Mouse (Mus musculus): ENCODE results near the gene Gm49027. TPM values are rescaled to one million over a fixed set of nuclear protein-coding genes. Genes with fewer than 3 reads are reported as not detected.
"Not testable (repeated sequence)": the region's sequence is repeated elsewhere in the genome, so short reads cannot be mapped to it uniquely, and the experiment has no call there.

The Gm49027 gene
- polyA plus RNA-seq, 1 experiment from 2014 or later: 0.28 TPM

DNA sequence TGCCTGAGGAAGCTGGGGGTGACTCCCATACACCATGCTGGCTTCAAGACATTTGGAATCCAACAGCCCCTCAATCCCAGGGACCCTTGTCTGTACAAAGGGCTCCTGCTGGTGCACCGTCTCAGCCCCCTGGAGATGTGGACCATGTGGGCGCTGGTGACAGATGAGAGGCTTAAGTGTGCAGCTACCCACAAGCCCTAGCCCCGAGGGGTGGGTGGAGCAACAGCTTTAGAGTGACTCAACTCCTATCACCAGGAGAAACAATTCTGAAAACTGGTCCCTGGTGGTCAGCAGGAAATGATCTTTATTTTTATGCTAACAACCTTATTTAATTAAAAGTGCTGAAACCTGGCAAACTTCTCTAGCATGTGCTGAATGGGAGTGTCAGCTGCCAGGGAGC lies 13.9 kb downstream of the Gm49027 start:
- Histone ChIP-seq H3K27me3 (ENCODE audit: control insufficient read depth, insufficient read depth, low read depth, low read length) (peaks cover 37% of the 10 kb centered on the region), H3K4me1 (ENCODE audit: control insufficient read depth, low read depth, low read length) (peaks cover 19% of the 10 kb centered on the region)
- whole genome bisulfite sequencing (ENCODE audit: insufficient replicate concordance): 53% methylated on average over 3 of the region's 3 CpGs
- not testable (repeated sequence) for H3K4me3 ChIP-seq (ENCODE audit: low read depth, low read length); H3K36me3 ChIP-seq (ENCODE audit: control insufficient read depth, insufficient read depth); H3K27ac ChIP-seq (ENCODE audit: low read length); ATAC-seq (ENCODE audit: low read depth); H3K9me3 ChIP-seq (replicated peaks; ENCODE audit: control insufficient read depth, low read length); H3K4me2 ChIP-seq (ENCODE audit: low read depth, low read length); H3K9ac ChIP-seq (ENCODE audit: low read depth, low read length)

DNA sequence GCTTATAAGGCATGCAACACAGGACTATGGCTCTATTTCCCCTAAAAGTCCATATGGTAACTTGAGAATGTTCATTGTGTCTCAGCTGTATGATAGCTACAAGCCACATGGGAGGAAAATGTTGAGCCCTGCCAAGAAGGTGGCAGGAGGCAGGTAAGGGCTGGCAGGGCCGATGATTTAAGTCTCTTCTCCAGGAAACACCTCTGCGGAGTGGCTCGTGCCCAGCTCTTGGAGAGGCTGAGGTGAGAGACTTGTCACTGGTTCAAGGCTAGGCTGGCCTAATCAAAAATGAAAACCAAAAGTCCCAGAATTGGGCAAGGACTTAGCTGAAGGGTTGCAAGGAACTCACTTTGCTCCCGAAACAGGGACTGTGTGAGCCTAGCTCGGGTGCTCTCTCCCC lies 15.1 kb downstream of the Gm49027 start, which contains the start of gene B3gnt4:
Gene B3gnt4 (plus strand): TSS at position 301 of the 400 bp plus-strand sequence.
- WGBS (ENCODE audit: insufficient replicate concordance): 84% methylated on average over 5 of the region's 5 CpGs
- Histone ChIP-seq H3K9me3 (replicated peaks; ENCODE audit: control insufficient read depth, low read length) (no peaks in the 10 kb centered on the region), H3K9ac (ENCODE audit: low read depth, low read length) (no peak within 1 kb of the TSS), H3K4me1 (ENCODE audit: control insufficient read depth, low read depth, low read length) (peaks cover 19% of the 10 kb centered on the region), H3K4me3 (ENCODE audit: low read depth, low read length) (no peak within 1 kb of the TSS), H3K27ac (ENCODE audit: low read length) (no peak within 1 kb of the TSS), H3K4me2 (ENCODE audit: low read depth, low read length) (no peak within 1 kb of the TSS), H3K27me3 (ENCODE audit: control insufficient read depth, insufficient read depth, low read depth, low read length) (peaks cover 42% of the 10 kb centered on the region), H3K36me3 (ENCODE audit: control insufficient read depth, insufficient read depth) (no peaks in the 10 kb centered on the region)
- no peak for ATAC-seq (ENCODE audit: low read depth)

GRCm38 (mm10) chr5:123508921-123509320 lies 16.4 kb downstream of the Gm49027 start:
- no peak overlapping the region for H3K9ac ChIP-seq (ENCODE audit: low read depth, low read length)
- no peak overlapping the region for H3K27ac ChIP-seq (ENCODE audit: low read length)
- H3K4me3 ChIP-seq (ENCODE audit: low read depth, low read length): peak overlapping the region; percentile 62
- no peaks in the 10 kb centered on the region for H3K9me3 ChIP-seq (replicated peaks; ENCODE audit: control insufficient read depth, low read length)
- H3K27me3 ChIP-seq (ENCODE audit: control insufficient read depth, insufficient read depth, low read depth, low read length): peaks cover 47% of the 10 kb centered on the region
- ATAC-seq (ENCODE audit: low read depth): no peak
- WGBS (ENCODE audit: insufficient replicate concordance): 11% methylated on average over 12 of the region's 12 CpGs
- H3K4me1 ChIP-seq (ENCODE audit: control insufficient read depth, low read depth, low read length): peaks cover 19% of the 10 kb centered on the region
- no peaks in the 10 kb centered on the region for H3K36me3 ChIP-seq (ENCODE audit: control insufficient read depth, insufficient read depth)
- peak overlapping the region; percentile 88 for H3K4me2 ChIP-seq (ENCODE audit: low read depth, low read length)

- Histone ChIP-seq H3K27me3 (ENCODE audit: control insufficient read depth, insufficient read depth, low read depth, low read length) (peaks cover 47% of the 10 kb centered on the region), H3K9me3 (replicated peaks; ENCODE audit: control insufficient read depth, low read length) (no peaks in the 10 kb centered on the region), H3K4me1 (ENCODE audit: control insufficient read depth, low read depth, low read length) (peaks cover 19% of the 10 kb centered on the region), H3K4me3 (ENCODE audit: low read depth, low read length) (peak overlapping the region; percentile 62), H3K36me3 (ENCODE audit: control insufficient read depth, insufficient read depth) (no peaks in the 10 kb centered on the region), H3K9ac (ENCODE audit: low read depth, low read length) (0 out of 2 replicates have a peak overlapping the region, but pooled peaks have one; percentile 17), H3K4me2 (ENCODE audit: low read depth, low read length) (peak overlapping the region; percentile 88), H3K27ac (ENCODE audit: low read length) (no peak overlapping the region)
- ATAC-seq (ENCODE audit: low read depth): peak; percentile 81
- under 1% methylated on average over 59 of the region's 59 CpGs for WGBS (ENCODE audit: insufficient replicate concordance)
These were observed 17.2 kb downstream of the Gm49027 start for GRCm38 (mm10) chr5:123507936-123508723.

DNA sequence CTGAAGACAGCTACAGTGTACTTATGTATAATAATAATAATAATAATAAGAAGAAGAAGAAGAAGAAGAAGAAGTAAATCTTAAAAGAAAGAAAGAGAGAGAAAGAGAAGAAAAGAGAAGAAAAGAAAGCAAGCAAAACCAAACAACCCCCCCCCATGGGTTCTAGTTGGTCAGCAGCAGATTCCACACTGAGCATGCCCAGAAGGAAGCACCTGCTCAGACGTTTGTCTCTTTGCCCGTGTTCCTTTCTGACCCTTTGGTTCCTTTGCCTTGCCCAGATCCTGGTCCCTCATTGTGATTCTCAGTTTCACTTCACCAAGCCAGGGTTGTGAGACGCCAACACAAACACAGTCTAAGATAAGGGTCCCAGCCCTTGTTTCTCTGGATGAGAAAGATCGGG lies 23.3 kb downstream of the Gm49027 start:
- Histone ChIP-seq H3K27ac (ENCODE audit: low read length) (no peak overlapping the region), H3K36me3 (ENCODE audit: control insufficient read depth, insufficient read depth) (no peaks in the 10 kb centered on the region), H3K9me3 (replicated peaks; ENCODE audit: control insufficient read depth, low read length) (no peaks in the 10 kb centered on the region), H3K4me1 (ENCODE audit: control insufficient read depth, low read depth, low read length) (peaks cover 4% of the 10 kb centered on the region), H3K4me2 (ENCODE audit: low read depth, low read length) (no peak overlapping the region), H3K9ac (ENCODE audit: low read depth, low read length) (no peak overlapping the region), H3K4me3 (ENCODE audit: low read depth, low read length) (no peak overlapping the region), H3K27me3 (ENCODE audit: control insufficient read depth, insufficient read depth, low read depth, low read length) (peaks cover 21% of the 10 kb centered on the region)
- ATAC-seq (ENCODE audit: low read depth): no peak
- WGBS (ENCODE audit: insufficient replicate concordance): 54% methylated on average over 4 of the region's 4 CpGs

DNA sequence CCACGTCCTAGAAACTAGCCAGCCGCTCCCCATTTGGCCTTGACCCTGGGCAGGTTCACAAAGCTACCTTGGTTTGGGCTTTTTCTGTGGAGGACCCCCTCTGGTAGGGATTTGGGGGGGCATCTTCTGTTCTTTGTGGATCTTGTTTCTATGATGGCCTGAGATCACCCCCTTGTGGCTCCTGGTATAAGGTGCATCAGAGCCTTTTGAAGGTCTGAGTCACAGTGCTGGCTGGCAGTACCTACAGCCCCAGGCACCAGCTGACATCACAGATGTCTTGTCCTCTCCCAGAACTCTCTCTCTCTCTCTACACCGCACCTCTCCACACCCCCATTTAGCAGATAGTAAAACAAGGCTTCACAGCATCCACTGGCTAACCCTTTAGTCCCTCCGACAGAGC lies 25.6 kb downstream of the Gm49027 start:
- Histone ChIP-seq H3K27me3 (ENCODE audit: control insufficient read depth, insufficient read depth, low read depth, low read length) (peaks cover 6% of the 10 kb centered on the region), H3K27ac (ENCODE audit: low read length) (no peak overlapping the region), H3K4me3 (ENCODE audit: low read depth, low read length) (no peak overlapping the region), H3K9me3 (replicated peaks; ENCODE audit: control insufficient read depth, low read length) (no peaks in the 10 kb centered on the region), H3K4me2 (ENCODE audit: low read depth, low read length) (no peak overlapping the region), H3K9ac (ENCODE audit: low read depth, low read length) (no peak overlapping the region), H3K36me3 (ENCODE audit: control insufficient read depth, insufficient read depth) (no peaks in the 10 kb centered on the region), H3K4me1 (ENCODE audit: control insufficient read depth, low read depth, low read length) (peaks cover 4% of the 10 kb centered on the region)
- 32% methylated on average over 4 of the region's 4 CpGs for WGBS (ENCODE audit: insufficient replicate concordance)
- ATAC-seq (ENCODE audit: low read depth): no peak

GRCm38 (mm10) chr5:123489935-123490334 lies 35.4 kb downstream of the Gm49027 start:
- H3K9ac ChIP-seq (ENCODE audit: low read depth, low read length): no peak overlapping the region
- WGBS (ENCODE audit: insufficient replicate concordance): 47% methylated on average over 9 of the region's 9 CpGs
- no peak overlapping the region for H3K4me3 ChIP-seq (ENCODE audit: low read depth, low read length)
- no peaks in the 10 kb centered on the region for H3K9me3 ChIP-seq (replicated peaks; ENCODE audit: control insufficient read depth, low read length)
- no peak overlapping the region for H3K27ac ChIP-seq (ENCODE audit: low read length)
- H3K27me3 ChIP-seq (ENCODE audit: control insufficient read depth, insufficient read depth, low read depth, low read length): peaks cover 10% of the 10 kb centered on the region
- no peak overlapping the region for H3K4me2 ChIP-seq (ENCODE audit: low read depth, low read length)
- ATAC-seq (ENCODE audit: low read depth): no peak
- H3K4me1 ChIP-seq (ENCODE audit: control insufficient read depth, low read depth, low read length): no peaks in the 10 kb centered on the region
- H3K36me3 ChIP-seq (ENCODE audit: control insufficient read depth, insufficient read depth): no peaks in the 10 kb centered on the region

- Histone ChIP-seq H3K27ac (ENCODE audit: low read length) (no peak within 1 kb of the TSS), H3K36me3 (ENCODE audit: control insufficient read depth, insufficient read depth) (no peaks in the 10 kb centered on the region), H3K9ac (ENCODE audit: low read depth, low read length) (no peak within 1 kb of the TSS), H3K27me3 (ENCODE audit: control insufficient read depth, insufficient read depth, low read depth, low read length) (peaks cover 10% of the 10 kb centered on the region), H3K4me2 (ENCODE audit: low read depth, low read length) (no peak within 1 kb of the TSS), H3K9me3 (replicated peaks; ENCODE audit: control insufficient read depth, low read length) (no peaks in the 10 kb centered on the region), H3K4me3 (ENCODE audit: low read depth, low read length) (no peak within 1 kb of the TSS), H3K4me1 (ENCODE audit: control insufficient read depth, low read depth, low read length) (no peaks in the 10 kb centered on the region)
- 8% methylated on average over 25 of the region's 25 CpGs for WGBS (ENCODE audit: insufficient replicate concordance)
- no peak for ATAC-seq (ENCODE audit: low read depth)
These were observed 36.0 kb downstream of the Gm49027 start, which contains the start of the genes Lrrc43 and Il31 for GRCm38 (mm10) chr5:123489112-123489785. Lrrc43 (plus strand) TSS chr5:123489305. Il31 (minus strand) TSS chr5:123489489.
